Mouse (Mus musculus): Measurements from ENCODE around the gene Sympk. TPM values are rescaled to one million over a fixed set of nuclear protein-coding genes. Genes with fewer than 3 reads are reported as not detected.

Gene Sympk
- total RNA-seq, 2 experiments from 2014 or later, result 85.2 to 93.9 TPM

DNA sequence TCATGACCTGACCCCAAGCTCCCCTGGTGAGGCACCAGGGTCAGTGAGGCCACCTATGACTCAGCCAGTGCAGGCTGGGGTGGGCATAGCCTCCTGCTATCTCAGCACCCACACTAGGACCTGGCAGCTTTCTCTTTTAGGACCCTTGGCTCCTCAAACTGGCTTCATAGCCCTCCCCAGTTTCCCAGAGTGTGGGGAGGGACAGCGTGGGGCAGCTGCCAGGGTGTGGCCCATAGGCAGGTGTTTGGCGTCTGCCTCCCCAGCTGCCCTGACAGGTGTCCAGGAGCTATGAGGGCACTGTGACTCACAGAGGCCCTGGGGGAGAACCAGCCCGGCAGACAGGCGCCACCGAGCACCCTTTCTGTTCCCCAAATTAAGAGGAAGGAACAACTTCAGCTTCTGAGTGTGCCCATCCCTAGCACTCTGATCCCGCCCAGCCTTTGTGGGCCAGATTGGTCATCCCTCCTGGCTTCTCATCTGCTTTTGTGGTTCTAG, 60.1 kb downstream of the Sympk start:
- DNase-seq, result peak; percentile 55 to 65

- no peak for DNase-seq
Measured at GRCm38 (mm10) chr7:19084921-19085473, 60.8 kb downstream of the Sympk start.

DNA sequence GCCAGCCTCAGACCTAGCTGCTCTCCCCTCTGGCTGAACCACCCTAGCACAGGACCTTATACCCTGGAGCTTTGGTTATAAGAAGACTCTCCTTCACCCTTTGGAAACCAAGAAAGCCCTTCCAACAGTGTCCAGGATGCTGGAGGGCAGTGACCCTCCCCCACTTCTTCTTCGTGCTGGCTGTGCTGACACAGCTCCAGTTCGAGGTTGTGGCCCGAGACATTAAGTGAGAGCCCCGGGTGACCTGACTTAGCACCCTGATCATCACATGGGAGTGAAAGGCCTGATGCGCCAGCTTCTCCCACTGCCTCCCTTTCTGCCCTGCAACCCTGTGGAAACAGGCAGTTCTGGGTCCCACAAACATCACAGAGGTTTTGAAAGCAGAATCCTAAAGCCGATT, 61.3 kb downstream of the Sympk start:
- no peak for DNase-seq

DNA sequence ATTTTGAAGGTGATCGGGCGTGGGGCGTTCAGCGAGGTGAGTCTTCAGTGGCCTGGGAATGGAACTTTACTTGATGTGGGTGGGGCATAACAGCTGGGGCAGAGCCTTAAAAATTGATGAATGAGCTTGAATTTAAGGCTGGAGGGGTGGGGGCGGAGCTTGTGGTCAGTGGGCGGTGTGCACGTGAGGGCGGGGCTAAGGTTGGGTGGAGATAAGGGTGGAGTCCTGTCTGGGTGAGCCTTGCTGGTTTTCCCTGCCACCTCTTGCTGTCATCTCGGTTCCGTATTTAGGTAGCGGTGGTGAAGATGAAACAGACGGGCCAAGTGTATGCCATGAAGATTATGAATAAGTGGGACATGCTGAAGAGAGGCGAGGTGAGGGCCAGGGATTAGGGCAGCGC, 61.9 kb downstream of the Sympk start:
- DNase-seq, result peak; percentile 66 to 75

- DNase-seq, result no peak
Measured at GRCm38 (mm10) chr7:19086760-19087159, 62.6 kb downstream of the Sympk start.

GRCm38 (mm10) chr7:19088813-19089212, 64.6 kb downstream of the Sympk start:
- DNase-seq, result peak; percentile 64 to 83

- DNase-seq, result no peak
Measured at GRCm38 (mm10) chr7:19091913-19092312, 67.7 kb downstream of the Sympk start.

DNA sequence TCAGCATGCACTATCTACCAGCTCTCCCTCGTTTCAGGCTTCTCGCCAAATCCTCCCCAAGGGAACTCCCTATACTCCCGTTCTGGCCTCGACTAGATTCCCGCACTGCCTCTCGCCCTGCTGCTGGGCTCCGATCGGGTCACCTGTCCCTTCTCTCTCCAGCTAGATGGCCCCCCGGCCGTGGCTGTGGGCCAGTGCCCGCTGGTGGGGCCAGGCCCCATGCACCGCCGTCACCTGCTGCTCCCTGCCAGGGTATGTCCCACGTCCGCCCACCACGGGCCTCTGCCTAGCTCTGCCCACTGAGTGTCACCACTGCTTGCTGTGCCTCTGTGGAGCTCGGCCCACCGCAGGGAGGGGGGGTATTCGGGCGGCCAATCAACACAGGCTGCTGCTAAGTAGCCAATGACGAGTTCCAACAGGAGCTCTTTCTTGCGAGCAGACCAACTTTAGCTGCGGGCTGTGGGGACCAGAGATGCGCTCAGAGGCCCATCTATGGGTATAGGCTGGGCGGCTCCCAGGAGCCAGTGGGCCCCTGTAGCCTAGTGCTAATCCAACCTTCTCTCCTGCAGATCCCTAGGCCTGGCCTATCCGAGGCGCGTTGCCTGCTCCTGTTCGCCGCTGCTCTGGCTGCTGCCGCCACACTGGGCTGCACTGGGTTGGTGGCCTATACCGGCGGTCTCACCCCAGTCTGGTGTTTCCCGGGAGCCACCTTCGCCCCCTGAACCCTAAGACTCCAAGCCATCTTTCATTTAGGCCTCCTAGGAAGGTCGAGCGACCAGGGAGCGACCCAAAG, 68.4 kb downstream of the Sympk start:
- DNase-seq, result peak; percentile 79 to 81

- peak; percentile 91 to 92 for DNase-seq
Measured at GRCm38 (mm10) chr7:19093174-19093521, 69.0 kb downstream of the Sympk start.

- peak; percentile 97 to 98 for DNase-seq
Measured at GRCm38 (mm10) chr7:19093537-19094385, 69.6 kb downstream of the Sympk start.

GRCm38 (mm10) chr7:19094471-19094825, 70.3 kb downstream of the Sympk start, which contains the start of gene Six5:
Gene Six5, plus strand, starts transcription at chr7:19094594.
- no peak for DNase-seq

DNA sequence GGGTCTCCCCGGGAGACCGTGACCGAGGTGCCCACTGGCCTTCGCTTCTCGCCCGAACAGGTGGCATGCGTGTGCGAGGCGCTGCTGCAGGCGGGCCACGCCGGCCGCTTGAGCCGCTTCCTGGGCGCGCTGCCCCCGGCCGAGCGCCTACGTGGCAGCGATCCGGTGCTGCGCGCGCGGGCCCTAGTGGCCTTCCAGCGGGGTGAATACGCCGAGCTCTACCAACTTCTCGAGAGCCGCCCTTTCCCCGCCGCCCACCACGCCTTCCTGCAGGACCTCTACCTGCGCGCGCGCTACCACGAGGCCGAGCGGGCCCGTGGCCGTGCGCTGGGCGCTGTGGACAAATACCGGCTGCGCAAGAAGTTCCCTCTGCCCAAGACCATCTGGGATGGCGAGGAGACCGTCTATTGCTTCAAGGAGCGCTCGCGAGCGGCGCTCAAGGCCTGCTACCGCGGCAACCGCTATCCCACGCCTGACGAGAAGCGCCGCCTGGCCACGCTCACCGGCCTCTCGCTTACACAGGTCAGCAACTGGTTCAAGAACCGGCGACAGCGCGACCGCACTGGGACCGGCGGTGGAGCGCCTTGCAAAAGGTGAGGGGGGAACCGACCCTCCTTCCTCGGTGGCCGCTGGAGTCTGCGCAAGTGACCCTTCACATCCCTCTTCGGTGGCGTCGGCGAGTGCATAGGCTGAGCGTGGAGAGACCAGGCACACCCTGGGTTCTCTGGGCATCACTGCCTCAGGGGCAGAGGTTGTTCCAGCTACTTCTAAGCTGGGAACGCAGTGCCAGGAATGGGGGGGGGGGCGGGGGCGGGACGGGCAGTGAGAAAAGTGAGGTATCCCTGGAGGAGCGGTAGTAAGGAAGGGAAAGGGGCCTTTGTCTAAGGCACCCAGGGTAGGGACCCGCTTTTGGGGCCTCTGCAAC, 70.9 kb downstream of the Sympk start:
- peak; percentile 59 to 65 for DNase-seq

- DNase-seq, result peak; percentile 70 to 75
Measured at GRCm38 (mm10) chr7:19095751-19096110, 71.6 kb downstream of the Sympk start.

DNA sequence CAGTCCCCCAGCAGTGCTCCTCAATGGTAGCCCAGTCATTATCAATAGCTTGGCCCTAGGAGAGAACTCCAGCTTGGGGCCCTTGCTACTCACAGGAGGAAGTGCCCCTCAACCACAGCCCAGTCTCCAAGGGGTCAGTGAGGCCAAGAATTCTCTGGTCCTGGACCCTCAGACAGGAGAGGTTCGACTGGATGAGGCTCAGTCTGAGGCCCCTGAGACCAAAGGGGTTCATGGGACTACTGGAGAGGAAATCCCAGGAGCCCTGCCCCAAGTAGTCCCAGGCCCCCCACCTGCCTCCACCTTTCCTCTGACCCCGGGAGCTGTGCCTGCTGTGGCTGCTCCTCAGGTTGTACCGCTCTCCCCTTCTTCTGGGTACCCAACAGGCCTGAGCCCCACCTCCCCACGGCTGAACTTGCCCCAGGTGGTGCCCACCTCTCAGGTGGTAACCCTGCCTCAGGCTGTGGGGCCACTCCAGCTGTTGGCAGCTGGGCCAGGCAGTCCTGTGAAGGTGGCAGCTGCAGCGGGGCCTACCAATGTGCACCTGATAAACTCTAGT, 72.3 kb downstream of the Sympk start:
- no peak for DNase-seq

GRCm38 (mm10) chr7:19097217-19097616, 73.0 kb downstream of the Sympk start:
- peak in 1 of 2 experiments; percentile 21 for DNase-seq

GRCm38 (mm10) chr7:19097863-19098262, 73.7 kb downstream of the Sympk start:
- peak; percentile 66 to 70 for DNase-seq

DNA sequence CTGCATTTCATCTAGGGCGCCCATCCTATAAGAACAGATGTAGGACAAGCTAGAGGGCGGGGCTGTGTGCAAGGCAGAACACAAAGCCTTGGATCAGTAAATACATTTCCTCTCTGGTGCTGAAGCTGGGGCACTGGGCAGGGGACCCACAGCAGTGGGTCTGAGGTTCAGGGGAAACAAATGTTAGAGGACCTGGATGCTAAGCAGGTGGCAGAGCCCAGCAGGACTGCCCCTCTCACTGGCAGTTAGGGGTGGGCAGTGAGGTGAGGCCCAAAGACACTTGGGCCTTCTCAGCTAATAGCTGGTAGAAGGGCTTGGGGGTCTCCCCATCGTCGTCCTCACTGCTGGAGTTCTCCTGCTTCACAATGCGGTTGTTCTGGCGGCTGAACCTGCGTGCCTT, 74.6 kb downstream of the Sympk start:
- no peak for DNase-seq

- no peak for DNase-seq
Measured at GRCm38 (mm10) chr7:19100290-19100689, 76.1 kb downstream of the Sympk start.

- no peak for DNase-seq
Measured at GRCm38 (mm10) chr7:19103741-19104140, 79.6 kb downstream of the Sympk start.

All from heart, adult 18-20 months (tissue).